Mouse (Mus musculus) frontal cortex, postnatal 14 days (tissue): ENCODE measurements at regions not wholly inside any gene's neighbourhood (a gene's known extent, or its start where the extent isn't known, plus 50 kb on each side); places are given as distances from the start of the nearest gene placed in this dataset.

Experiments
- DNase-seq, 2 experiments: peaks; one replicate each; pipeline ENCODE4 v3.0.0; 2022; ENCODE audit warnings: low spot score in 2 of 2

DNA sequence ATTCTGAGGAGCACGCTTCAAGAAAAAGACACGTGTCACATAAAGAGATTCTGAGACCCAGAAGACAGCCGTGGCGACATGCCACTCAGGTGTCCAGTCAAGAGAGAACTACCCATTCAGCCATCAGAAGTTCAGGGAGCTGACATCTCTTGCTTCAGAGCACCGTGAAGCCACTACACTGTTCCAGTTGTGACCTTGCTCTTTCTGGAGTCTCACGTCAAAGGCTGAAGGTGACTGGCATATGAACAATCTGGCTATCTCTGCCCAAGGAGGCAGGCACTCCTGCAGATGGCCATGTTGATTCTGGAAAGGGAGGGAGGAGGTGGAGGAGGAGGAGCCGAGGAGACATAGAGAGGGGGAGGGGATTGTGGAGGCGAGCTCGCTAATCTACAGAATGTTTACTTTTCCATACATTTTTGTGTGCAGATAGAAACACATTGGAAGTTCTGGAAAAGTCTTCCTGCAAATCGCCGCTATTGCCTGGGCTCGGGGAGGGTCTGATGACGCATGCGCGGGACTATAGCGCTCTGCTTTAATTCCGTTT is 116.3 kb upstream of the Ctnnb1 start:
- no peak for DNase-seq

- DNase-seq: no peak
These were observed 114.7 kb upstream of the Ctnnb1 start for GRCm38 (mm10) chr9:120814286-120814685.

GRCm38 (mm10) chr9:120818726-120819317 is 110.2 kb upstream of the Ctnnb1 start:
- no peak for DNase-seq

GRCm38 (mm10) chr9:120820892-120821291 is 108.1 kb upstream of the Ctnnb1 start:
- no peak for DNase-seq

GRCm38 (mm10) chr9:120823397-120823796 is 105.6 kb upstream of the Ctnnb1 start:
- DNase-seq: no peak

DNA sequence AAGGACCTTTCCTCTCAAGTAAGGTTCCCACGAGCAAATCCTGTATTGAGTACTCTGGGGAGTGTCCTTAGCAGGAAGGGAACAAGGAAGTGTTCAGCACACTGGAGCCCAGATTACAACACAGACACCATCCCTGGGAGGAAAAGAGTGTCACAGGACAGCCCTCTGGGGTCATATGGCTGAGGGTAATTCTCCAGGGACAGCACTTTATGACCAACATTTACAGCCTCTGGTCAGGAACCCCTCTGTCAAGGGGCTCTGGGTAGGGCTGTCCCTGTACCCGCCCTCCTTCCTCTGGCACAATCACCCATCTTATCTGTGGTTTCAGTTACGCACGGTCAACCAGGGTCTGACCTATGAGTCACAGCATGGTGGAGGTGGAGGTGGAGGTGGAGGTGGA is 102.8 kb upstream of the Ctnnb1 start:
- no peak for DNase-seq

- DNase-seq: no peak
These were observed 98.5 kb upstream of the Ctnnb1 start for GRCm38 (mm10) chr9:120830526-120830925.

DNA sequence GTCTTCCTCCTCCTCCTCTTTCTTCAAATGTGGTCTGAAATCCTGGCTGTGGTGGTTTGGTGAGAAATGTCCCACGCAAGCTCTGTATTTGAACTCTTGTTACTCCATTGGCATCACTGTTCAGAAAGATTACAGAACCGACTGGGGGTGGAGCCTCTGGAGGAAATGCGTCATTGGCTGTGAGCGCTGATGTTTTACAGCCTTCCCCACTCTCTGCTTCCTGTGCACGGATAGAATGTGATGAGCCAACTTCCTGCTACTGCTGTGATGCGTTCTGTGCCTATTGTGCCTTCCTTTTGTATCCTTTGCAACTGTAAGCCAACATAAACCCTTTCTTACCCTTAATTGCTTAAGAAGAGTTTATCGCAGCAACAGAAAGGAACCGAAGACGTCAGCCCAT is 94.8 kb upstream of the Ctnnb1 start:
- no peak for DNase-seq

DNA sequence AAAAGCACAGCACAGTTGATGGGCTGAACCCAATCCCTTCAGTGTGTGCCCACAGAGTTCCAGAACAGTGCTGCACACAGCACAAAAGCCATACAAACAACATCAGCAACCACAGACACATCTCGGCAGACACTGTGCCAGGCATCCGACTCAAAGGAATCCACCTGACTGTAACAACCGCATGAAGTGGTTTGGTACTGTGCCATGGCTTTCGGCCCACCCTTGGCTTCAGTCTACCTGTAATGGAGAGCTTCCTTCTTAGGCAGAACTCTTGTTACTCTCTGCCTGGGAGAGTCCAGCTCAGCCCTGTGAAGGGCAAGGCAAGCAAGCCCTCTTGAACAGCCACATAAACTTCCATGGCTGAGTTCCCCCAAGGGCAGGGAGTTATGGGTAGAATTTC is 93.4 kb upstream of the Ctnnb1 start:
- no peak for DNase-seq

- DNase-seq: no peak
These were observed 91.4 kb upstream of the Ctnnb1 start for GRCm38 (mm10) chr9:120837431-120838150.

GRCm38 (mm10) chr9:120843753-120844152 is 85.3 kb upstream of the Ctnnb1 start:
- no peak for DNase-seq

DNA sequence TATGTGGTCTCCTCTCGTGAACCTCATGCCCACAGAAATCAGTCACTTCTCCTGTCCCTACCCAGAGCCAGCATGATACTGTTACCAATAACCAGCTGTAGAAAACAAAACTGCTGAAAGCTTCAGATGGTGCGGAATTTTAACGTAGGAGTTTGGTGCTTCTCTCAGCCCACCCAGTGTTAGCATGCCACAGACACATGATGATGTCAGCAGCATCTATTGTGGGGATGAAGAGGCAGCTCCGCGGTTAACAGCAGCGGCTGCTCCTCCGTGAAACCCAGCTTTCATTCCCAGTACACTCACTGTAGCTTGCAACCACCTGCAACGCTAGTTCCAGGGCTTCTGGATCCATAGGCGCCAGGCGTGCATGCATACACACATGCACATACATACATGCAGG is 83.5 kb upstream of the Ctnnb1 start:
- no peak for DNase-seq

DNA sequence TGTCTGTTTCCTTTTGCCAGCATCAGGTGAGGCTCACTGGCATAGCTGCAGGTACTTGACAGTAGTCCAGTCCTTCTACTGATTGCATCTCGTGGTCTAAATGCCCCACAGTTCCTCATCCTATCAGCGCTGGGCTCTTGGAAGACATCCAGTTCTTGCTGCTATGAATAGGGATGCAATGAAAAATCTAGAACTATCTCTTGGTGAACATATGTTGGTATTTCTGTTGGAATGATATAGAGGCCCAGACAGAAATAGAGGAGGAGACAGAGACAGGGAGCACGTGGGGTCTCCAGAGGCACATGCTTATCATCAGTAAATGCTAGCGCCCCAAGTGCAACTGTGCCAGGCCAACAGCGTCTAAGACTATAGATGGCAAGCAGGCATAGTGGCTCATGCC is 81.4 kb upstream of the Ctnnb1 start:
- no peak for DNase-seq

DNA sequence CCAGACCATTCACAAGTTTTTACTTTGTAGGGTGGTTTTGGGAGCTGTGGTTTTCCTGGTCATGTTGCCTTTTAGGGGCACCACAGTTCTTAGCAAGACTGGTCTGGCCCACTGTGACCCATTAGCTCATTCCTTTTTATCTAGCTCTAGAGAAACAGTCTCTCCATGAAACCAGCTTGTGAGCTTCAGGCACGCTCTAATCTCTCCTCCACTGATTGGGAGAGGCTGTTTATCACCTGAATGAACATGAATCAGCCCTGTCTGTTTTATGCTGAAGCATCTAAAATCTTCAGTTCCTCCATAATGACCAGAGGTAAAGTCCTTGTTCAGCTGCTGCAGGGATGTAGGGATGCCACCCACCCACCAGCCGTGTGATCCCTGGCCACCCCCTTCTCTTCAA is 80.1 kb upstream of the Ctnnb1 start:
- DNase-seq: no peak

DNA sequence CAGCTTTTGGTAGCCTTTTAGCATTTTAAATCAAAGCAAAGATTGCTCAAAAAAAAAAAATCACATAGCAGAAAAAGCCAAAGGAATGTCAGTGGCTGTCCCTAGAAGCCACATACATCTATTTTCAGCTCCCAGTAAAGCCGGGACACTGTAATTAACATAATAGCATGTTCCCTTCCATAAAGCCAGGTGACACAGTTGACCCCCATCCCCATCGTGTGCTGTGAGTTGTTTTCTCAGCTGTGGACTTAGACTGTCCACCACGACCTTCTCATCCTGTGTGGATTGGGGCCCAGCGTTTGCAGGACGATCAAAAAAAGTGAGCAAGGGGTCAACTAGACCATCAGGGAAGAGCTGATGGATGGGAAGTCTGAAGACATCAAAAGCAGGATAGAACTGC is 78.9 kb upstream of the Ctnnb1 start:
- DNase-seq: no peak

DNA sequence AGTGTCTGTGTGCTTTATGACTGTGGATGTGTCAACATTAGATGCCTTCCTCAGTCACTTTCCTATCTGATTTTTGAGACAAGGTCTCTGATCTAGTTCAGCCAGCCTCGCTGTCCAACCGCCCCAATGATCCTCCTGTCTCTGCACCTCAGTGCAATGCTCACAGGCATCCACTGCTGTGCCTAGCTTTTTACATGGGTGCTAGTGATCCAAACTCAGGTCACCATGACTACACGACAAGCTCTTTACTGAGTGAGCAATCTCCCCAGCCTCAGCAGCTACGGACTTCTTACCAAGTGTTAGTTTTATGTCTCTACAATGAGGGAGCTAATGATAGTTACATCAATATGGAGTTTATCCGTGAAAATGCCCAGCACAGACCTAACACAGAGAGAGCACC is 77.1 kb upstream of the Ctnnb1 start:
- no peak for DNase-seq

- DNase-seq: no peak
These were observed 76.4 kb upstream of the Ctnnb1 start for GRCm38 (mm10) chr9:120852572-120852971.

DNA sequence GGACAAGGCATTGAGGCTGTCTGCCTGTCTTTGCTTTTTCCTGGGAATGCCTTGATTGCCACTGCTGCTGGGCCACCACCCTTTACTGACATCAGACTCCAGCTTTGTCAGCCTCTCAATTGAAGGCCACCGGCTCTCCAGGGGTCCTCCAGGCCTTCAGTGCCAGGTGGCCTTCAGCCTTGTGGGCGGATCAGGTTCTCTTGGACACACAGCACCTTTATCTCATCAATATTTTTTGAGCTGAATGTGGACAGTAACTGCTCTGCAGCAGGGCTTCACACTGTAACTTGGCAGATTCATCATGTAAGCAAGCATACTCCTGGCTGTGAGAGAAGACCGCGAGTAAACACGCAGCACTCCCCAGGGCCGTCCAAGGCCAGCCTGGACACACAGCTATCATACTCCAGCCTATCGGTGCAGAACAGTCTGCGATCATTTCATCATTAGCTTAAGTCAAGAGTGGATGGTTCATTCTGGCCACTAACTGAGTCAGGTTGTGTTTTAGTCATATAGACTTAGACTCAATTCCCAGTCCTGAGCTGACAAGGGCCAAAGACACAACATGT is 75.9 kb upstream of the Ctnnb1 start:
- no peak for DNase-seq

- DNase-seq: no peak
These were observed 74.7 kb upstream of the Ctnnb1 start for GRCm38 (mm10) chr9:120854351-120854750.

- DNase-seq: no peak
These were observed 73.5 kb upstream of the Ctnnb1 start for GRCm38 (mm10) chr9:120855293-120856050.

GRCm38 (mm10) chr9:120857849-120858510 is 71.0 kb upstream of the Ctnnb1 start:
- no peak for DNase-seq
